Mouse (Mus musculus): ENCODE data around the gene Dlg5. TPM values are rescaled to one million over a fixed set of nuclear protein-coding genes. Genes with fewer than 3 reads are reported as not detected.

The Dlg5 gene
- polyA plus RNA-seq, 1 experiment from 2014 or later: 19.0 TPM

DNA sequence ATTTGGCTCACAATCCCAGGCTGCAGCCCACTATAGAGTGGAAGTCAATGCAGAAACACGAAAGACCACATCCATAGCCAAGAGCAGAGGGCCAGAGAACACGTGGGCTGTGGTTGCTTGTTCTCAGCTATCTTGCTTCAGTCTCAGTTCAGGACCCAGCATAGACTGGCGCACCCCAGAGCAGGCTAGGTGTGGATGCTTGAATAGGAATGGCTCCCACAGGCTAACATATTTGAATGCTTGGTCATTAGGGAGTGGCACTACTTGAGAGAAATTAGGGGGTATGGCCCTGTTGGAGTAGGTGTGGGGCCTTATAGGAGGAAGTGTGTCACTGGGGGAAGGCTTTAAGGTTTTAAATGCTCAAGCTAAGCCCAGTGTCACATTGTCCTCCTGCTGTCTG, 62.8 kb downstream of the Dlg5 start:
- no peak overlapping the region for H3K4me3 ChIP-seq
- no peak for ATAC-seq (ENCODE audit: low FRiP score, low read depth)
- WGBS: 88% methylated on average over 3 of the region's 3 CpGs
- peaks cover 8% of the 10 kb centered on the region for H3K4me1 ChIP-seq
- no peaks in the 10 kb centered on the region for H3K27me3 ChIP-seq
- H3K9me3 ChIP-seq: no peaks in the 10 kb centered on the region
- 0 out of 2 replicates have a peak, but pooled peaks cover 2% of the 10 kb centered on the region for H3K36me3 ChIP-seq
- H3K27ac ChIP-seq (replicated peaks): no peak overlapping the region
- no peak overlapping the region for H3K4me2 ChIP-seq (replicated peaks)
- H3K9ac ChIP-seq (replicated peaks): no peak overlapping the region

DNA sequence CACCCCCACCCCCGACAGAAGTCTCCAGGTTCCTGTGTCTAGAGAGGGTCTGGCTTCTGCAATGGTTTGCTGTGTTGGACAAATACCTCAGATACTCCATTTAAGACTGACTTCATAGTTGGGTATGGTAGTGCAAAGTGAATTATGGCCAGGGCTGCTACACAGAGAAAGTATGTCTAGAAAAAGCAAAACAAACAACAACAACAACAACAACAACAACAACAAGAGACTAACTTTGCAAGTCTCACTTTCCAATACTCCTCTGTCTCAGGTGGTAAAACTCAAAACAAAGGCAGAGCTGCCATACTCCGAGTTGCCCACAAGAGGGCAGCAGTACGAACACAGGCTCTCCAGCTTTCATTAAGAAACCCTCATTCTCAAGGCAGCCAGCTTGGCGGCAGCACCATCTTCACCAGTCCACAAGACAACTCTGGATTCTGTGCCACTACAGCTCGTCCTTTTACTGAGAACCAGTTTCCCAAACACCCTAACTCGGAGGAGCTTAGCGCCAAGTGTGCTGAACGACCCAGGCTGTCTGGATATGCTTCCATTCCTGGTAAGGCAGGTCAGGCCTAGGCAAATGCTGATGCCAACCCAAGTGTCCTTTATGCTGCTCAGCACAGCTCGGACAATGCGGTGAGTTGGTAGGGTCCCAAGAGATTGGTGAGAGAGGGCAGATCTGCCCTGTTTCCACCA, 63.8 kb downstream of the Dlg5 start:
- Histone ChIP-seq H3K36me3 (peaks cover 8% of the 10 kb centered on the region; the same call in 1 of the 2 replicates), H3K27ac (replicated peaks) (no peak overlapping the region), H3K4me1 (peaks cover 8% of the 10 kb centered on the region), H3K4me3 (no peak overlapping the region), H3K9me3 (no peaks in the 10 kb centered on the region), H3K27me3 (no peaks in the 10 kb centered on the region), H3K4me2 (replicated peaks) (no peak overlapping the region), H3K9ac (replicated peaks) (no peak overlapping the region)
- peak; percentile 54; the same call in 1 of the 2 replicates for ATAC-seq (ENCODE audit: low FRiP score, low read depth)
- 30% methylated on average over 10 of the region's 10 CpGs for WGBS

DNA sequence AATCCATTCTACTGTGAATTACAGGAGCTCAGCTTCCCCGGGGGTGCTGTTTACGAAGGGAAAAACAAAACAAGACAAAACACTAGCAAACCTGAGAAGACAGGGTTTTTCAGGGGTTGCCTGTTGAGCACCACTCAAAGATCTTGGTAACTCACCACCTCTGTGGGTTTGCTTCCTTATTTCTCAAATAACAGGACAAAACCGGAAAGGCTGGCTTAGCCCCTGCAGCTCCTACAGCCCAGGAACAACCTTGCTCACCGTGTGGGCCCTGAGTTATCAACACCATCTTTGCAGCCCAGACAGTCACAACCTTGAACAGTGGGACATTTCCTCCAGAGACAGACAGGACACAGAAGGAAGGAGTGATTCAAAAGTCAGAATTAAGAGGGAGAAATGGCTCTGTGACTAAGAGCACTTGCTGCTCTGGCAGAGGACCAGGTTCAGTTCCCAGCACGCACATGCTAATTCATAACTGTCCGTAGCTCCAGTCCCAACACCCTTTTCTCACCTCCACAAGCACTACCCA, 66.2 kb downstream of the Dlg5 start:
- H3K27me3 ChIP-seq: no peaks in the 10 kb centered on the region
- no peaks in the 10 kb centered on the region for H3K4me1 ChIP-seq
- no peak overlapping the region for H3K4me3 ChIP-seq
- H3K36me3 ChIP-seq: peaks cover 27% of the 10 kb centered on the region
- H3K9me3 ChIP-seq: no peaks in the 10 kb centered on the region
- no peak overlapping the region for H3K4me2 ChIP-seq (replicated peaks)
- no peak overlapping the region for H3K27ac ChIP-seq (replicated peaks)
- 81% methylated on average over 6 of the region's 6 CpGs for WGBS
- H3K9ac ChIP-seq (replicated peaks): no peak overlapping the region
- ATAC-seq (ENCODE audit: low FRiP score, low read depth): no peak

DNA sequence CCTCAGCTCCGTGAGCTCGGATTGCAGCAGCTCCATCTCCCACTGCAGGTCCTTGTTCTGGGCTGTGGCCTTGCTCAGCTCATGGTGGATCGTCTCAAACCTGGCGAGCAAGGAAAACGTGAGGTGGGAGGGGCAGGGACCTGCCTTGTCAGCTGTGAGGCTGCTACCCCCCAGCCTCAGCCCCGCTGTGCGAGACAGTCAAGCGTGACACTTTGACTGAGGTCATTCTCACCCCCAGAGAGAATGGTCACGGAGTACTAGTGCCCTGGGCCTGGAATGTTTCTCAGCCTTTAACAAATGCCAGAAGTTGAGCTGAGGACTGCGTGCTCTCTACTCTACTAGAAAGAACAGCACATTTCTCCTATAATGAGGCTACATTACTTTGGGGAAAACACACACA, 69.1 kb downstream of the Dlg5 start:
- no peak for ATAC-seq (ENCODE audit: low FRiP score, low read depth)
- 60% methylated on average over 10 of the region's 10 CpGs for WGBS

DNA sequence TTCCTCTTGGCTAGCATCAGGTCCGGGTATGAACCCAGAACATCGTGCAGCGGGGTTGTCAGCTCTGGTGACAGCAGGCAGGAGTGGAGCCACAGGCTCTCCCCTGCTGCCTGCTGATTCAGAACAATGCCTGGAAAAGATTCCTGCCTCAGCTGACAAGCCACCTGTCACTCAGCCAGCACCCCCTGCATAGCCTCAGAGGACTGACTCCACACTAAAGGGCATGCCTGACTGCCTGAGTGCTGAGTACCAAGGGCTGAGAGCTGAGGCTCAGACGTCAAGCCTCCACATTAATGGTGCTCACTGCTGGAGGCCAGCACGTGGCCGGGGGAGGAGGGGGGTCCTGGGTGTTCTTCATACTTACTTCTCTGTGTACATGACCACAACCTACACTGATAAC, 72.4 kb downstream of the Dlg5 start:
- no peak overlapping the region for H3K4me3 ChIP-seq
- H3K4me1 ChIP-seq: no peaks in the 10 kb centered on the region
- peaks cover 70% of the 10 kb centered on the region for H3K36me3 ChIP-seq
- no peaks in the 10 kb centered on the region for H3K27me3 ChIP-seq
- no peak overlapping the region for H3K27ac ChIP-seq (replicated peaks)
- no peaks in the 10 kb centered on the region for H3K9me3 ChIP-seq
- H3K9ac ChIP-seq (replicated peaks): no peak overlapping the region
- no peak for ATAC-seq (ENCODE audit: low FRiP score, low read depth)
- no peak overlapping the region for H3K4me2 ChIP-seq (replicated peaks)
- 47% methylated on average over 6 of the region's 6 CpGs for WGBS

More for the DNA sequence above, 69.1 kb downstream of the Dlg5 start:
- H3K9me3 ChIP-seq: no peaks in the 10 kb centered on the region
- no peak overlapping the region for H3K9ac ChIP-seq (replicated peaks)
- H3K27me3 ChIP-seq: no peaks in the 10 kb centered on the region
- no peaks in the 10 kb centered on the region for H3K4me1 ChIP-seq
- H3K36me3 ChIP-seq: peaks cover 43% of the 10 kb centered on the region
- no peak overlapping the region for H3K4me2 ChIP-seq (replicated peaks)
- H3K4me3 ChIP-seq: no peak overlapping the region
- no peak overlapping the region for H3K27ac ChIP-seq (replicated peaks)

DNA sequence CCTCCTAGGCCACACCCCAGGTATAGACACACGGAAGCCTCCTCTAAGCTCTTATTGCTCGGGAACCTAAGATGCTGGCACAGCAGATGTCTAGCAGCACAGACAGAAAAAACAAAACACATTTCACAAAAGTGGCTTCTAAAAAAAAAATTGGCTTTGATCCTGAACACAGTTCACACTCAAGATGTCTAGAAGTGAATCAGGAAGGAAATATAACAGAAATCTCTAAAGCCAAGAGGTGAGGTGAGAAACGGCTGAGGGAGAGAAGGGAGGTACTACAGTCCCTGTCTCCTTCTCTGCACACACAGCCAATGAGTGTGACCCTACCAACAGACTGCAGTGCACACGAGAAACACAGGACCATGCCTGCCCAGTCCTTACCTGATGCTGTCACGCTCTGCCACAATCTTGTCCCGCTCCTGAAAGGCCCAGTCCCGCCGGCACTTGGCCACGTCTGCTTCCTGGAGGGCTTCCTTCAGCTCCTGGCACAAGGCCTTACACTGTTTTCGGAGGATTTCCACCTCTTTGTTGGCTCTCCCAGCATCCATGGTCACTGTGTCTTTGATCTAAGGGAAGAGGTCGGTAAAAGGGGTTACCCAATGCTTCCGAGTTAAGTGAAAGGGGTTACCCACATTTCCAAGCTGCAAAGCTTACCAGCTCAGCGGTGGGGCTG, 73.9 kb downstream of the Dlg5 start:
- 85% methylated on average over 13 of the region's 13 CpGs for WGBS
- Histone ChIP-seq H3K4me1 (no peaks in the 10 kb centered on the region), H3K9ac (replicated peaks) (no peak overlapping the region), H3K4me3 (no peak overlapping the region), H3K27me3 (no peaks in the 10 kb centered on the region), H3K9me3 (no peaks in the 10 kb centered on the region), H3K4me2 (replicated peaks) (no peak overlapping the region), H3K36me3 (peaks cover 68% of the 10 kb centered on the region), H3K27ac (replicated peaks) (no peak overlapping the region)
- no peak for ATAC-seq (ENCODE audit: low FRiP score, low read depth)

DNA sequence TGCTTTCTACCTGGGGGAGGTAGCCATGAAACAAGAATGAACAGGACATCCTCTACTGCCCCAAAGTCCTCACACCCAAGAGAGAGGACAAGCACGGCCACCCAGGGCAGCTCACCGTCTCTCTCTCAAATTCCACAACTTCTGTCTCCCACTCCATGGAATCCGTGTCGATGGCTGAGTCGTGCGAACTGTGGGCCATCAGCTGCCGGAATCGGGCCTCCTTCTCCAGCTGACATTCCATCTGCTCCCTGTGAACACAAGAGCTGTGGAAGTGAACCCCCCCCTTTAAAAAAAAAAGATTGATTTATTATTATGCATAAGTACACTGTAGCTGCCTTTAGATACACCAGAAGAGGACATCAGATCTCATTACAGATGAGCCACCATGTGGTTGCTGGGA, 79.7 kb downstream of the Dlg5 start:
- H3K4me1 ChIP-seq: no peaks in the 10 kb centered on the region
- H3K9ac ChIP-seq (replicated peaks): no peak overlapping the region
- 100% methylated on average over 8 of the region's 8 CpGs for WGBS
- no peaks in the 10 kb centered on the region for H3K9me3 ChIP-seq
- ATAC-seq (ENCODE audit: low FRiP score, low read depth): no peak
- peaks cover 73% of the 10 kb centered on the region for H3K36me3 ChIP-seq
- H3K4me3 ChIP-seq: no peak overlapping the region
- H3K27me3 ChIP-seq: no peaks in the 10 kb centered on the region
- no peak overlapping the region for H3K4me2 ChIP-seq (replicated peaks)
- no peak overlapping the region for H3K27ac ChIP-seq (replicated peaks)

DNA sequence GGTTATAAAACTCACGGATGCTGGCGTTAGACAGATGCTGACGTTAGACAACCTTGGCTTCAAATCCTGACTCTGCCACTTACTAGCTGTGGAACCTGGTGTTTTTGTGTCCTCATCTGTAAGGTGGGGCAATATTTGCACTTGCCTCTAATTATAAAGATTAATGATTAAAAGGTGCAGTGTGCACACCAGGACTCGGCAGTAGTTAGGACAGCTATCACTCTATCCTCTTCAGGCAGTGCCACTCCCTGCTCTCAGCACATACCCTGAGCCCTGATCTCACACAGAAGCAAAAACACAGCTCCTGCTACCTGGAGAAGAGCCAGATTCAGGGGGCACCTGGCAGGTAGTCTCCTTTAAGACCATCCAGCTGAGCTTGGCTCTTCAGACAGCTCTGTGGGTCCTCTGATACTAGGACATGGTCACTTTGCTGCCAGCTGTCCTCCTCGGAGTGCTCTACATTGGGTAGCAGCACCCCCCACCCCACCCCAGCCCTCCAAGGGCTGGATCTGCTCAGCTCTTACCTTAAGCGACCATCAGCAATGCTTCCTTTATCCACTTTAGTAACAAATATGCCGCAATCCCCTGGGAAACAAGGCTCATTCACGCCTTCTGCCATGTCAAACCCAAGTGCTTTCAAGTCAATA, 80.9 kb downstream of the Dlg5 start:
- no peak for ATAC-seq (ENCODE audit: low FRiP score, low read depth)
- no peak overlapping the region for H3K9ac ChIP-seq (replicated peaks)
- H3K4me2 ChIP-seq (replicated peaks): no peak overlapping the region
- H3K4me1 ChIP-seq: no peaks in the 10 kb centered on the region
- no peak overlapping the region for H3K27ac ChIP-seq (replicated peaks)
- no peaks in the 10 kb centered on the region for H3K27me3 ChIP-seq
- H3K36me3 ChIP-seq: peaks cover 64% of the 10 kb centered on the region
- H3K9me3 ChIP-seq: no peaks in the 10 kb centered on the region
- H3K4me3 ChIP-seq: no peak overlapping the region
- 94% methylated on average over 8 of the region's 8 CpGs for WGBS

DNA sequence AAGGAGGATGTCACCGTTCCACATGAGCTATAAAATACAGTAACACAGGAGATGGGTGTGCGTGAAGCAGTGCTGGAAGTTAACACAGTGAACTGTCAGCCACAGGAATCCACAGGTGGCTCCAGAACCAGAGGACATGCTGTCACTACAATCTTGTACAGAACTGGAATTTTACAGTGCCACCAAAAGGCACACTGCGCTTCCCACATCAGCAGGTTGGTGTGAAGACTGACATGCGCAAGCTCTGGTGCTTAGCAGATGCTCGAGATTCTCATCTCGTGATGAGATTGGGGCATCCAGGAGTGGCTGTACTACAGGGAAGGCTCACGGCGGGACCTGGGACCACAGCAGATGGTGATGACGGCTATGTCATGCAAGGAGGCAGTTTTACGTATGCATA, 82.9 kb downstream of the Dlg5 start:
- H3K4me1 ChIP-seq: no peaks in the 10 kb centered on the region
- no peak overlapping the region for H3K9ac ChIP-seq (replicated peaks)
- H3K4me3 ChIP-seq: no peak overlapping the region
- H3K4me2 ChIP-seq (replicated peaks): no peak overlapping the region
- peaks cover 63% of the 10 kb centered on the region for H3K36me3 ChIP-seq
- H3K27me3 ChIP-seq: no peaks in the 10 kb centered on the region
- no peak overlapping the region for H3K27ac ChIP-seq (replicated peaks)
- H3K9me3 ChIP-seq: no peaks in the 10 kb centered on the region
- no peak for ATAC-seq (ENCODE audit: low FRiP score, low read depth)
- WGBS: 91% methylated on average over 10 of the region's 10 CpGs

DNA sequence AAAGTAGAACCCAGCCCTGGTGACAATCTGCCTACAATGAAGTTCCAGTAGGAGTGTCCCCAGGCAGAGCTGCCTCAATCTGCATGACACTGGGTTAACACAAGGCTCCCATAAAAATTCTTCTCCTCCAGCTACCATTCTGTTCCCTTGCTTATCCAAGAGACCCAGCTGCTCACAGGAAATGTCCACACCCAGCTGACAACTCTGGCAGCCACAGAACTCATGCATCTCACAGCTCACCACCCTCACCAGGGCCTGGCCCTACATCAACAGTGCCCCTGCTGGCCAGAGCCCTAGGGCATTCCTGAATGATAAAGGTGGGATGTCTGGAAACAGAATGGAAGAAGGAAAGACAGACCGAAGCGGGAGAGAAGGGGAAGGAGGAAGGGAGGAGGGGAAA, 96.8 kb downstream of the Dlg5 start:
- ATAC-seq (ENCODE audit: low FRiP score, low read depth): no peak
- no peak overlapping the region for H3K4me3 ChIP-seq
- no peaks in the 10 kb centered on the region for H3K27me3 ChIP-seq
- H3K9me3 ChIP-seq: no peaks in the 10 kb centered on the region
- no peak overlapping the region for H3K9ac ChIP-seq (replicated peaks)
- 97% methylated on average over 2 of the region's 2 CpGs for WGBS
- peaks cover 80% of the 10 kb centered on the region for H3K36me3 ChIP-seq
- H3K4me1 ChIP-seq: peaks cover 8% of the 10 kb centered on the region
- H3K4me2 ChIP-seq (replicated peaks): no peak overlapping the region
- H3K27ac ChIP-seq (replicated peaks): no peak overlapping the region

DNA sequence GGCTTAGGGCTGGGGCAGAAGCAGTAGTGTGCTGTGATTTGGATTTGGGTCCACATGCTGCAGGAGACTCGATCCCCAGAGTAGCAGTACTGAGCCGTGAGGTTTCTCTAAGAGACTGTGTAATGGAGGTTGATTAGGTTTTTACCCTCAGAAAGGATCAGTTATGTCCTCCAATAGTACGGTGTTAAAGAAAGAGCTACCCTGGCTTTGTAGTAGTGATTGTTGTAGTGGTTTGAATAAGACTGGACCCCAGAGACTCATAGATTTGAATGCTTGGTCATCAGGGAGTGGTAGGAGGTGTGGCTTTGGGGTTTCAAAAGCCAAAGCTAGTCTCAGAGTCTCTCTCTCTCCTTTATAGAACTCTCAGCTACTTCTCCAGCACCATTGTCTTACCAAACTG, 100.9 kb downstream of the Dlg5 start:
- ATAC-seq (ENCODE audit: low FRiP score, low read depth): no peak
- Histone ChIP-seq H3K27ac (replicated peaks) (peak overlapping the region; percentile 1; the same call in 1 of the 2 replicates), H3K4me1 (peaks cover 8% of the 10 kb centered on the region), H3K4me2 (replicated peaks) (no peak overlapping the region), H3K9me3 (no peaks in the 10 kb centered on the region), H3K9ac (replicated peaks) (no peak overlapping the region), H3K27me3 (no peaks in the 10 kb centered on the region), H3K36me3 (peaks cover 57% of the 10 kb centered on the region), H3K4me3 (no peak overlapping the region)
- WGBS: 69% methylated on average over 3 of the region's 3 CpGs

DNA sequence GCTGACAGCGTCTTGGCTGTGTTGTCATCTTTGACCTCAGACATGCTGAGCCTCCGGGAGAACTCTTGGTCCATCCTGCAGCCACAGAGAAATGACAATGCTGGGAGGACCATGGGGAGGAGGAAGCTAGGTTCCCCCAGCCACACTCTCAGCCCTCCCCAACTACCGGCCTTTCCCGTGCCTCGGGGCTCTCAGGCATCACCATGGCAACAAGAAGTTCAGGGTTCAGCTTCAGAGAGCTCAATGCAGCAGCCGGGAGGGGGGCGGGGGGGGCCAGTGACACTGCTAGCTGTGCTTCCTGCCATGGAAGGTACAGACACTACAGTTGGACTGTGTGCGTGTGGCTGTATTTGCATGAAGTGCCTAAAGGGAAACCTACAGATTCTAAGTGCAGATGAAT, 101.3 kb downstream of the Dlg5 start:
- Histone ChIP-seq H3K36me3 (peaks cover 53% of the 10 kb centered on the region), H3K27me3 (no peaks in the 10 kb centered on the region), H3K9me3 (no peaks in the 10 kb centered on the region), H3K27ac (replicated peaks) (peak overlapping the region; percentile 1; the same call in 1 of the 2 replicates), H3K9ac (replicated peaks) (no peak overlapping the region), H3K4me3 (no peak overlapping the region), H3K4me1 (peaks cover 8% of the 10 kb centered on the region), H3K4me2 (replicated peaks) (no peak overlapping the region)
- 31% methylated on average over 8 of the region's 8 CpGs for WGBS
- peak; percentile 49; the same call in 1 of the 2 replicates for ATAC-seq (ENCODE audit: low FRiP score, low read depth)

Data from midbrain, embryonic 12.5 days (tissue).